Mouse (Mus musculus) cerebellum, postnatal 25 days (tissue): Measurements from ENCODE around the gene Xkr8.
"Not testable (repeated sequence)": the region's sequence is repeated elsewhere in the genome, so short reads cannot be mapped to it uniquely, and the experiment has no call there.

Experiments
- DNase-seq, 2 experiments: peaks; one replicate each; pipeline ENCODE4 v3.0.0; 2021; ENCODE audit warnings: mixed read lengths in 2 of 2

Xkr8 gene

GRCm38 (mm10) chr4:132732148-132732684, at the start of gene Xkr8:
Gene Xkr8, minus strand, starts transcription at chr4:132732546.
- DNase-seq = peak; percentile 80 to 91

DNA sequence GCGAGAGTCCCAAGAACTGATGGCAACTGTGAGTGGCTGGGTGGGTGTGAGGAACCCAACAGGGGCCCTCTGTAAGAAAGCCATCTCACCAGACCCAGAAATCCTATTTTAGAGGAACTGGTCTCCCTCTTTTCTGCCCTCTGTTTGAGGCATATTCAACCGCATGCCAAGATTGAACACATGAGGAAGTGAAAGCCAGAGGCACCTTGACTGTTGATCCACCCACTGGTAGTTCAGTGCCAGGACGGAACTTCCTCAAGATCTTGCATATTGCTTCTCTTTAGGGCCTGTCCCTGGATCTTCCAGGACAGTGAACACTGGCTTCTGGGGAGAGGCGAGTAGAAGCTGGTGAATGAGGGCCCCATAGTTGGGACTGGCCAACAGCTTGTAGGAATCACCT, 47.9 kb upstream of the Xkr8 start:
- no peak for DNase-seq

DNA sequence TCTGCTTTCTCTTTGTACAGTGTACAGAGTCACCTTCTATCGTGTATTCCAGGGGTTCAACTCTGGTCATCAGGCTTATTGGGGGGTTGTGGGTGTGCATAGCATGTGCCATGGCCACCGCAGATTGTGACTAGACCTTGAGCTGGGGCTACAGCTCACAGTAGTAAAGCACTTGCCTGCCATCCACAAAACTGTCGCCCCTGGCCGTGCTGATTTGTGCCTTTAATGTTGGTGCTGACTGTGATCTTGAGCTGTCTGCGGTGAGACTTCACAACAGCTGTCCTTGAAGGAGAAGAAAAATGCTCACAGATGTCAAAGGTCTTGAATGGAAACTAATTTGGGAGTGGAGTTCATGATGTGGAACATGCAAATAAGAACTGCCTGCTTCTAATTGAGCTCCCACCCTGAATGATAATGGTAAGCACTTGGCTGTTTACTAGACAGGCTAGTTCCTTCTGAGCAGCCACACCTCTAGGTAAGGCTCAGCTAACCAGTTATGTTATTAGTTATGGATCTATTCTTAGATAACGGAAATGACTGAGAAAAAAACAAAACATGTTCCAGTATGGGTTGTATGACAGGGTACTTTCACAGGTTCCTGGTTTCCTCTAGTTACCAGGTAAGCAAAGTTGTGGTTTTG, 46.3 kb upstream of the Xkr8 start:
- no peak for DNase-seq

- peak; percentile 48 to 73 for DNase-seq
Measured at GRCm38 (mm10) chr4:132776764-132777163, 44.4 kb upstream of the Xkr8 start.

- DNase-seq = no peak
Measured at GRCm38 (mm10) chr4:132774905-132775304, 42.6 kb upstream of the Xkr8 start.

- no peak for DNase-seq
Measured at GRCm38 (mm10) chr4:132771776-132772175, 39.4 kb upstream of the Xkr8 start.

DNA sequence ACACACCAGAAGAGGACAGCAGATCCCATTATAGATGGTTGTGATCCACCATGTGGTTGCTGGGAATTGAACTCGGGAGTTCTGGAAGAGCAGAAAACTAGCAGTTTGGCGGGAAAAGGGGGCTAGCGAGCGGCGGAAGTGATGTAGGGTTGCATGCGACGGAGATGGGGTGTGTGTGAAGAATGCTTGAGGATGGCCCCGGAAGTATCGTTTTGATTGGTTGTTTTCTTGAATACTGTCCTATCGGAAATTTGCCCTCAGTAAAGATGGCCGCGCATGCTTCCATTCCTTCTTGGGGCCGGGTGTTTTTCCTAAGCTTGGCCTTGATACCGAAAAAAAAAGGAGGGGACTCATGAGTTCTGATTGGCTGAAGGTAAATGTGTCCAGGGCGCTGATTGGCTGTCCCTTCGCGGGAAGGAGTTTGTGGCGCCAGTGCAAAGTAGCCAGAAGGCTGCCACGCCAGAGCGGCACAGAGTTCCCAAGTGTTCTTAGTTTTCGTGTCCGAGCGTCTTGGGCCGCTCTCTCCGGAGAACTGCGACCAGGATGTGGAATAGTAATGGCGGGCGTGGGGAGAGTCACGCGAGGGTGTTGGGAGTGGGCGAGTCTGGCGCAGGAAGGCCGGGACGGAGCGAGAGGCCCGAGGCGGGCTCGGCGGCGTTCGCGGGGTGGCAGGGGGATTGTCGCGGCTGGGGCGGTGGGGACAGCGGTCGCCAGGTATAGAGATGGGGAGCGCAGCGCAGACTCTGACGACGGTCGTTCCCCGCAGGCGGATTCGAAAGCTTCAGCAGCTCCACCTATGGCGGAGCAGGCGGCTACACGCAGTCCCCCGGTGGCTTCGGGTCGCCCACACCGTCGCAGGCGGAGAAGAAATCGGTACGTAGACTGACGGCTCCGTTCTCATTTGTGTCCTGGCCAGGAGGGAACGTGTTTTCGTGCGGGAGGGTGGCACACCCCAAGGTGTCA, 35.8 kb upstream of the Xkr8 start, which contains the start of gene Rpa2:
Gene Rpa2, plus strand, starts transcription at position 419 of the 963 bp plus-strand sequence.
- DNase-seq = peak; percentile 99

DNA sequence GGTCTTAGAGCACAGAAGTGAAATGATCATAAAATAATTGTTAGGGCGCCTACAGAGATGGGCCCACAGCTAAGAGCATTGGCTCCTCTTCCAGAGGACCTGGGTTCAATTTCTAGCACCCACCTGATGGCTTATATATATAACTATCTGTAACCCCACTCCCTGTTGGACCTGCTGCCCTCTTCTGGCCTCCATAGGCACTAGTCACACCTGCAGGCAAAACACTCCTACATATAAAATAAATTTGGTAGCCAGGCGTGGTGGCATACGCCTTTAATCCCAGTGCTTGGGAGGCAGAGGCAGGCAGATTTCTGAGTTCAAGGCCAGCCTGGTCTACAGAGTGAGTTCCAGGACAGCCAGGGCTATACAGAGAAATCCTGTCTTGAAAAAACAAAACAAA, 30.8 kb upstream of the Xkr8 start:
- not testable (repeated sequence) for DNase-seq

GRCm38 (mm10) chr4:132762602-132763001, 30.3 kb upstream of the Xkr8 start:
- no peak for DNase-seq

- DNase-seq = no peak
Measured at GRCm38 (mm10) chr4:132760296-132760695, 27.9 kb upstream of the Xkr8 start.

- no peak for DNase-seq
Measured at GRCm38 (mm10) chr4:132757633-132758351, 25.4 kb upstream of the Xkr8 start.

DNA sequence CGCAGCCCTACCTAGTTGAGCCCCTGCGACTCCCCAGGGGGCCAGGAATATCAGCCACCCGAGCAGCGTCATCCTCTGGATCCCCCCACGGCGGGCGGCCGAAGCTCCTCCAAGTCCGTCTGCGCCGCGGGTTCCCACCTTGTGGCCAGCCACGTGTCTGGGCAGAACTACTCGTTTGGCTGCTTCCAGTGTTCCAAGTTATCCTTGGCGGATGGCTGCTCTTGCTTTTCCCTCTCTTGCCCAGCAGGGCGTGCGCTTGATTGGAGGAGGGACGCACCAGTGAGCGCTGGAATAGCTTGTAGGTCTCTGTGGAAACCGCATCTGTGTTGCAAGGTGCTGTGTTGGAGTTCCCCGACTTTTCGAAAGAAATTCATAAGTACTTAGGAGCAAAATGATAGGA, 24.6 kb upstream of the Xkr8 start, which contains the start of gene Smpdl3b:
Gene Smpdl3b, minus strand, starts transcription at position 279 of the 400 bp plus-strand sequence.
- DNase-seq = peak; percentile 43 to 62

- no peak for DNase-seq
Measured at GRCm38 (mm10) chr4:132752992-132753391, 20.6 kb upstream of the Xkr8 start.

GRCm38 (mm10) chr4:132749258-132749982, 17.1 kb upstream of the Xkr8 start:
- no peak for DNase-seq

DNA sequence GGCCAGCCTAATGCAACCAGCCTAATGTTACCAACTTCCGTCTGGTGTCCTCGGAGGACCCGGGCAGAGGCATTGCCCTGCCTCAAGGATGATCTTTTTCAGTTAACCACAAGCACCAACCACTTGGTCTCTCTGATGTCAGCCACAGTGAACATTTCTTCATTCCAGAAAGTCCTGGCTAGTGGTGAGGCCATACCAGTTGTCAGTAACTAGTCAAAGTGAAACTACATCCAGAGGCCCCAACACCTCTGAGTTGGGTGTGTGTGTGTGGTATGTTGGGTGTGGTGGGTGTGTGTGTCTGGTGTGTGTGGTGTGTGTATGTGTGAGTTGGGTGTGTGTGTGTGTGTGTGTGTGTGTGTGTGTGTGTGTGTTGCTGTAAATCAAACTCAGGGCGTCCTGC, 16.4 kb upstream of the Xkr8 start:
- no peak for DNase-seq

DNA sequence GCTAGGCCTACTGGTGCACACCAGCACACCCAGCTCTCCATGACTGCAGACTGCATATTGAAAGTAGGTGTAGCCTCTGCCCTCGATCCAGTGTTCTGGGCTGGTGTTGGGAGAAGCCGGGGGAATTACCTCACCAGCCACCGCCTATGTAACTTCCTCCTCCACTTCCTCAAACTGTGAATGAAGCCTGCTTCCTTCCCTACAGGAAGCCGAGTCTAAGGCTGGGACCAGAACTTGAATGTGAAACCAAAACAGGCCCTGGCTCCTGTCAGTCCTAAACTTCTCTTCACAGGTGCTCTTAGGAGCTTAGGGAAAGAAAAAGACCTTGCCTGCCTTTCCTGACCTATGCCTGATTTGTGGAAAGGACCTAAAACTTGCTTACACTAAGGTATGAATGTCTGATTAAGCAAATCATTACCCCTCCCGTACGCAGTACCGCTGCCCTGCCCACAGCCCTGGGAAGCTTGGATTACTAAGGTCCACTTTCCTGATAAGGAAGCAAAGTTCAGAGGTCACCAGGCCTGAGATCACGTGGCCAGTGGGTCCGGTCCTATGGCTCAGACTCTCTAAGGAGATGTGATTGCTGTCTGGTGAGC, 15.4 kb upstream of the Xkr8 start:
- no peak for DNase-seq

GRCm38 (mm10) chr4:132746911-132747517, 14.7 kb upstream of the Xkr8 start:
- no peak for DNase-seq

DNA sequence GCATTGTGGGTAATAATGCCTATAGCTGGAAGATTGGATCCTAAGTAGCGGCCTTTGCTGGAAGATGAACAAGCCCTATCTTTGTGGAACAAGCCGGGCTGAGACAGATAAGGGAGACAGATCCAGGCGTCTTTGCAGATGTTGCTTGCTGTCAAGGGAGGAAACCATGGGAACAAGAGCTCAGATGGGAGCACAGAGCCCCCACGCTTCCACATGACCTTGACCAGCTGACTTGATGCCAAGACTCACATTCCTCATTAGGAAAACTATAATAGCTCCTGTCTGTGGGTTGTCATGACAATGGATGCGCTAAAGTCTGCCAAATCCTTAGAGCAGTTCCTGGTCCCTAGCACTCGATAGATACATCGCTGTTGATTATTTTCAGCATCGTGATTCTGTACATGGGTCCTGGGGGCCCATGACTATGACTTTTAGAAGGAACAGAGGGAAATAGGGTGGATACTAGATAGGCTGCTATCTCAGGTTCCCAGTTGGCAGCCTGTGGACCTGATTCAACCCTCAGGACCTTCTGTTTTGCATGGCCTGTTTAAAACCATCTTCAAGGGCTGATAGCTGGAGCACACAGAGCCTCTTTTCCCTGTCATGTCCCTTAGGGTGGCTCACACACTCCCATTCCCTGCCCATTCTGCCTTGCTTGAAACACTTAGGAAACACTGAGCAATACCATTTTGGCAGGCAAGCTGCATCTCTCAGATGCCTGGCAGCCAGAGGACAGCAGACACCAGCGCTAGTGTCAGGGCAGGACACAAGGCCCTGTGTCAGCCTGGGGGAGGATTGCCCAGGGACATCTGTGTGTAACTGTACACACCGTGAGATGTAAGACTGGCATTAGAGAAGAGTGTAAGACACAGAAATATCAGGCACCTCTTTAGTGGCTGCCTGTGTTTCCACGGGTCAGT, 11.9 kb upstream of the Xkr8 start:
- DNase-seq = no peak

- DNase-seq = no peak
Measured at GRCm38 (mm10) chr4:132741491-132741890, 9.1 kb upstream of the Xkr8 start.

DNA sequence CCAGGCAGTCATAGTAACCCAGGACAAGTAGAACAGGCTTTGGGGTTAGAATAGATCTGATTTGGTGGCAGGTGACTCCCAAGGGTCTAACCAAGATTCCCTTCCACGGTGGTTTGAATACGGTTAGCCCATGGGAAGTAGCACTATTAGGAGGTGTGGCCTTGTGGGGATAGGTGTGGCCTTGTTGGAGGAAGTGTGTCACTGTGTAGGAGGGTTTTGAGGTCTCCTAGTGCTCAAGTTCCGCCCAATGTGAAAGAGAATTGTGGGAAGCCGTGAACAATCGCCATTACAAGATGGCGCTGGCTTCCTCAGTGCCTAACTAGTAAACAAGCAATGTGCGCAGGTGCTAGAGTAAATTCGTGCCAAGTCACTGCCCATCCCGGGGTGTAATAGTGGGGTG, 4.8 kb upstream of the Xkr8 start:
- not testable (repeated sequence) for DNase-seq
